Mouse (Mus musculus): ENCODE measurements around the gene 9330182L06Rik. TPM values are rescaled to one million over a fixed set of nuclear protein-coding genes. Genes with fewer than 3 reads are reported as not detected.

9330182L06Rik gene
- polyA plus RNA-seq, 1 experiment from 2014 or later, result 0.98 TPM

DNA sequence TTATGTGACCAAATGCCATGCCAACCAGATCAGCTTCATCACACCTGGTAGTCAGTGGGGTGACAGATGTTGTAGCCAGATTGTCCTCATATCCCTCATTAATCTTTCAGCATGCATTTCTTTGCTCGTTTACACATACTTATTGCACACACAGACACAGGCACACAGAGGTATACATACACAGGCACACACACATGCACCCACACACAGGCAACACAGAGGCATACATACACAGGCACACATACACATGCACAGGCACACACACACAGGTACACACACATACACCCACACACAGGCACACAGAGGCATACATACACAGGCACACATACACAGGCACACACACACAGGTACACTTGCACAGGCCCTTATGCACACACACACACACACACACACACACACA is 99.0 kb downstream of the 9330182L06Rik start:
- Histone ChIP-seq H3K9ac (no peak overlapping the region), H3K4me3 (no peak overlapping the region), H3K36me3 (no peaks in the 10 kb centered on the region), H3K27ac (no peak overlapping the region), H3K27me3 (no peaks in the 10 kb centered on the region), H3K9me3 (replicated peaks) (no peaks in the 10 kb centered on the region), H3K4me1 (replicated peaks) (no peaks in the 10 kb centered on the region), H3K4me2 (no peak overlapping the region)
- ATAC-seq (replicated peaks; ENCODE audit: insufficient number of reproducible peaks, insufficient read depth, low FRiP score, low read depth), result no peak
- 59% methylated on average over 1 of the region's 1 CpGs for WGBS

- H3K9me3 ChIP-seq (replicated peaks), result no peaks in the 10 kb centered on the region
- H3K4me3 ChIP-seq, result no peak overlapping the region
- H3K4me2 ChIP-seq, result no peak overlapping the region
- WGBS, result 58% methylated on average over 11 of the region's 11 CpGs
- H3K36me3 ChIP-seq, result no peaks in the 10 kb centered on the region
- ATAC-seq (replicated peaks; ENCODE audit: insufficient number of reproducible peaks, insufficient read depth, low FRiP score, low read depth), result no peak
- H3K27me3 ChIP-seq, result no peaks in the 10 kb centered on the region
- no peak overlapping the region for H3K27ac ChIP-seq
- H3K9ac ChIP-seq, result no peak overlapping the region
- H3K4me1 ChIP-seq (replicated peaks), result no peaks in the 10 kb centered on the region
Observed at GRCm38 (mm10) chr5:9367920-9368692, 102.2 kb downstream of the 9330182L06Rik start.

DNA sequence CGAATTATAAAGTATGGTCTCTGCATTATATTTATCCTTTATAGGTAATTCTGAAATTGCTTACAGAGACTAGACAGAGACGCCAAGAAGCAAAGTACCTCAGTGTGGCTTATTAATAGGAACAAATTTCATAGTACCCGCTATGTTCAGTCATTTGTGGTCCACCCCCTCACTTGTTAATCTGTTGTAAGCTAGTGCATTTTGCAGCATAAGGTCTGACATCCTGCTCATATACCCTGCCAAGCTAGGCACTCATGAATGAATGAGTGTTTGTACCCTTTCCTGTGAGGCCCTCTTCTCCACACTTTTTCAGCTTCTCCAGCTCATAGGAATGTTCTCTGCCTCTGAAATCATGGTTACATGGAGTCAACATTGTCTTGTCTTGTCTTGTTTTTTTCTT is 105.2 kb downstream of the 9330182L06Rik start:
- Histone ChIP-seq H3K4me1 (replicated peaks) (no peaks in the 10 kb centered on the region), H3K36me3 (no peaks in the 10 kb centered on the region), H3K27ac (no peak overlapping the region), H3K9me3 (replicated peaks) (no peaks in the 10 kb centered on the region), H3K9ac (no peak overlapping the region), H3K4me3 (no peak overlapping the region), H3K4me2 (no peak overlapping the region), H3K27me3 (no peaks in the 10 kb centered on the region)
- no peak for ATAC-seq (replicated peaks; ENCODE audit: insufficient number of reproducible peaks, insufficient read depth, low FRiP score, low read depth)
- 77% methylated on average over 3 of the region's 3 CpGs for WGBS

DNA sequence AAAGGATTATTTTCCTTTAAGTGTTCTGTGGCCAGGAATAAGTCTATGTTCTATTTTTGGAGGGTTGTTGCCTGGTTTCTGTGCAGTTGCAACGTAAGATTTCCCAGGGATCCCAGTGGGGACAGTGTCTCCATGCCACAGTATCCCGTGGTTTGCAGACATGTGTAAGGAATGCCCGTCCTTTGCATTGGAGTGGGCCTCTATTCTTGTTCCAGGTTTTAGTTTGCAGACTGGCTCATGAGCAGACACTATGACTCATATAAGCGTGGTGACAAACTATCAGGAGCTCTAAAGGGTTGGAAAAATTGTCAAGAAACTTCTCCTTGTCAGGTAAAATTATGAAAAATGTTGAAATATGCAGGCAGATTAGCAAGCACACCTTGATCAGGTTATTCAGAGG is 107.4 kb downstream of the 9330182L06Rik start:
- Histone ChIP-seq H3K27me3 (no peaks in the 10 kb centered on the region), H3K9ac (no peak overlapping the region), H3K36me3 (no peaks in the 10 kb centered on the region), H3K27ac (no peak overlapping the region), H3K9me3 (replicated peaks) (no peaks in the 10 kb centered on the region), H3K4me2 (no peak overlapping the region), H3K4me1 (replicated peaks) (no peaks in the 10 kb centered on the region), H3K4me3 (no peak overlapping the region)
- 56% methylated on average over 4 of the region's 4 CpGs for WGBS
- no peak for ATAC-seq (replicated peaks; ENCODE audit: insufficient number of reproducible peaks, insufficient read depth, low FRiP score, low read depth)

DNA sequence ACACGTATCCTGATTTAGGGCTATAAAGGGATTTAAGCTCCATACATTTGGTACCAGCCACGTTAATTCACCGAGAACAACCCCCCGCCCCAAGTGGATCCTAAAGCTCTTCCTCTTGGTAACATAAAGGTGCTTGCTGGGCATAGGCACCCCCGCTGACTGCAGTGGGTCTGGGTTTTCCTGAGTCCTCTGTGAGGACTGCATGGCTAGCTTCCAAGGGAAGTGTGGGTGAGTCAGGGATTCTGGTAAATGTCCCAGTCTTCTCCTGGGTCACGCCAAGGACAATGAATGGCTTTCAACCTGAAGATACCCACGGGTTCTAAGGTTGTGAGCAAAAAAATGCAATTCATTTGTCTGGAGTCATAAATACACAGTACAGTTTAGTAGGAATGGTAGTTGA is 124.0 kb downstream of the 9330182L06Rik start:
- Histone ChIP-seq H3K27me3 (no peaks in the 10 kb centered on the region), H3K4me2 (no peak overlapping the region), H3K4me1 (replicated peaks) (no peaks in the 10 kb centered on the region), H3K4me3 (no peak overlapping the region), H3K36me3 (no peaks in the 10 kb centered on the region), H3K27ac (no peak overlapping the region), H3K9ac (no peak overlapping the region), H3K9me3 (replicated peaks) (no peaks in the 10 kb centered on the region)
- ATAC-seq (replicated peaks; ENCODE audit: insufficient number of reproducible peaks, insufficient read depth, low FRiP score, low read depth), result no peak
- WGBS, result 63% methylated on average over 7 of the region's 7 CpGs

- Histone ChIP-seq H3K4me1 (replicated peaks) (no peaks in the 10 kb centered on the region), H3K9me3 (replicated peaks) (no peaks in the 10 kb centered on the region), H3K4me2 (no peak overlapping the region), H3K27ac (no peak overlapping the region), H3K27me3 (no peaks in the 10 kb centered on the region), H3K9ac (no peak overlapping the region), H3K4me3 (no peak overlapping the region), H3K36me3 (no peaks in the 10 kb centered on the region)
- no peak for ATAC-seq (replicated peaks; ENCODE audit: insufficient number of reproducible peaks, insufficient read depth, low FRiP score, low read depth)
- 34% methylated on average over 1 of the region's 1 CpGs for WGBS
Observed at GRCm38 (mm10) chr5:9391858-9392393, 126.0 kb downstream of the 9330182L06Rik start.

DNA sequence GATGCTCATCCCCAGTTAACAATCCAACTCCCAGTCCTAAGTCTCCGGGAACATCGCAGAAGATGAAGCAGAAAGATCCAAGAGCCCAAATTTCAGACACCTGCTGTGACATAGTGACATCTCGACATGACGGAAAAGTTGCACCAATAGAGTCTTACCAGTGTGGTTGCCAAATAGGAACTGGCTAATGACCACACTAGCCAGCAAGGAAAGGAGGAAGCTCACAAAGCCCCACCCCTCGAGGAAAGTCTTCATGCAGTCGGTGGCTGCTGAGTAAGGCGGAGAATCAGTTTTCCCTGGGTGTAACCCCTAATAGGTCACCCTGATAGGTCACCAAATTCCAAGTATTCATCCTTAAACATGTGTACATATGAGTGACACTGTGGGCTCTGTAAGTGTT is 151.2 kb downstream of the 9330182L06Rik start:
- Histone ChIP-seq H3K9me3 (replicated peaks) (no peaks in the 10 kb centered on the region), H3K27ac (no peak overlapping the region), H3K9ac (no peak overlapping the region), H3K4me1 (replicated peaks) (no peaks in the 10 kb centered on the region), H3K27me3 (no peaks in the 10 kb centered on the region), H3K4me2 (no peak overlapping the region), H3K36me3 (no peaks in the 10 kb centered on the region), H3K4me3 (no peak overlapping the region)
- WGBS, result 76% methylated on average over 7 of the region's 7 CpGs
- ATAC-seq (replicated peaks; ENCODE audit: insufficient number of reproducible peaks, insufficient read depth, low FRiP score, low read depth), result no peak

DNA sequence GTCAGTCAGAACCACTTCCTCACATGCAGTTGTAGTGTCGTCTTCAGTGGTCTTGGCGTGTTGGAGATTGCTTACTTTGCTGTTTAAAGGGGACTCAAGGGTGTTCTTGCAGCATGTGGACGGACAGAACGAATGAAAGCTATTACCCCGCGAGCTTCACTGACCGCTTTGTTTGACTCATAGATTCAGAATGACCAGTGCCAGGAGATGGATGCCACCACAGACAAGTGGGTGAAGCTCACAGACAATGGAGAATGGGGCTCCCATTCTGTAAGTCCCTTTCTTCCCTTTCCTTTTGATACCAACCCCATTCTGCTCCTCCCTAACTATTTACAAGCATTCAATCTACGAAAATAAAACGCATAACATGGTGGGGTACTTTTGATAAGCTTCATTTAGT is 151.9 kb downstream of the 9330182L06Rik start:
- 84% methylated on average over 9 of the region's 9 CpGs for WGBS
- H3K36me3 ChIP-seq, result no peaks in the 10 kb centered on the region
- ATAC-seq (replicated peaks; ENCODE audit: insufficient number of reproducible peaks, insufficient read depth, low FRiP score, low read depth), result no peak

GRCm38 (mm10) chr5:9419964-9420363 is 154.0 kb downstream of the 9330182L06Rik start:
- no peak overlapping the region for H3K4me2 ChIP-seq
- H3K27me3 ChIP-seq, result no peaks in the 10 kb centered on the region
- no peaks in the 10 kb centered on the region for H3K4me1 ChIP-seq (replicated peaks)
- H3K27ac ChIP-seq, result no peak overlapping the region
- no peak overlapping the region for H3K9ac ChIP-seq
- no peaks in the 10 kb centered on the region for H3K9me3 ChIP-seq (replicated peaks)
- 35% methylated on average over 1 of the region's 1 CpGs for WGBS
- no peak for ATAC-seq (replicated peaks; ENCODE audit: insufficient number of reproducible peaks, insufficient read depth, low FRiP score, low read depth)
- no peak overlapping the region for H3K4me3 ChIP-seq
- H3K36me3 ChIP-seq, result no peaks in the 10 kb centered on the region

More for the DNA sequence above, 151.9 kb downstream of the 9330182L06Rik start:
- H3K4me2 ChIP-seq, result no peak overlapping the region
- no peak overlapping the region for H3K9ac ChIP-seq
- no peaks in the 10 kb centered on the region for H3K27me3 ChIP-seq
- no peaks in the 10 kb centered on the region for H3K9me3 ChIP-seq (replicated peaks)
- no peak overlapping the region for H3K4me3 ChIP-seq
- no peaks in the 10 kb centered on the region for H3K4me1 ChIP-seq (replicated peaks)
- no peak overlapping the region for H3K27ac ChIP-seq

- ATAC-seq (replicated peaks; ENCODE audit: insufficient number of reproducible peaks, insufficient read depth, low FRiP score, low read depth), result no peak
- WGBS, result 55% methylated on average over 2 of the region's 2 CpGs
- Histone ChIP-seq H3K4me2 (no peak overlapping the region), H3K4me1 (replicated peaks) (no peaks in the 10 kb centered on the region), H3K27ac (no peak overlapping the region), H3K36me3 (no peaks in the 10 kb centered on the region), H3K4me3 (no peak overlapping the region), H3K27me3 (no peaks in the 10 kb centered on the region), H3K9me3 (replicated peaks) (no peaks in the 10 kb centered on the region), H3K9ac (no peak overlapping the region)
Observed at GRCm38 (mm10) chr5:9424464-9424863, 158.5 kb downstream of the 9330182L06Rik start.

DNA sequence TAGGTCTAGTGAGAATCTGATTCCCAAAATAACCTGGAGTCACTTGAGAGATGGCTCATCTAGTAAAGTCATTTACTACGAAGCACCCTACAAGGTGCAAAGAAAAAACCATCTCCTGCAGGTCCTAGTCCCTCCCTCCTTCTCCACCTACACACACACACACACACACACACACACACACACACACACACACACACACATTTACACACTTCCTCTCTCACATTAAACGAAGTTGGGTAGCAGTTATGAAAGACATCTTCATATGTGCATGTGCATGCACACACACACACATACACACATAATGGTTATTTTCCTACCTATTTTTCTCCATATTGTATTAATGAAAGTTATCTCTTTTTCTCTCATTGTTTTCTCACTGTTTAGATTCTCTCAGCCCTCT is 161.2 kb downstream of the 9330182L06Rik start:
- H3K36me3 ChIP-seq, result no peaks in the 10 kb centered on the region
- H3K9me3 ChIP-seq (replicated peaks), result no peaks in the 10 kb centered on the region
- no peak overlapping the region for H3K9ac ChIP-seq
- no peaks in the 10 kb centered on the region for H3K4me1 ChIP-seq (replicated peaks)
- H3K4me3 ChIP-seq, result no peak overlapping the region
- no peak for ATAC-seq (replicated peaks; ENCODE audit: insufficient number of reproducible peaks, insufficient read depth, low FRiP score, low read depth)
- no peak overlapping the region for H3K27ac ChIP-seq
- no peak overlapping the region for H3K4me2 ChIP-seq
- 60% methylated on average over 2 of the region's 2 CpGs for WGBS
- no peaks in the 10 kb centered on the region for H3K27me3 ChIP-seq

Measured in heart, embryonic 15.5 days (tissue).